Mouse (Mus musculus) ES-Bruce4 (cell line): ENCODE data around the gene Ank3. TPM values are rescaled to one million over a fixed set of nuclear protein-coding genes. Genes with fewer than 3 reads are reported as not detected.

ENCODE experiments used
- H3K27ac ChIP-seq: 2 replicates; pipeline ENCODE4 v1.5.1; 2012; ENCODE audit warnings: low read length, inconsistent platforms; ENCODE audit not compliant: insufficient read depth
- H3K27me3 ChIP-seq: 2 replicates; pipeline ENCODE4 v1.6.1; 2012; ENCODE audit warnings: mild to moderate bottlenecking, low read length, inconsistent platforms; ENCODE audit not compliant: control insufficient read depth, poor library complexity, insufficient read depth, severe bottlenecking
- H3K36me3 ChIP-seq: 2 replicates; pipeline ENCODE4 v1.6.1; 2012; ENCODE audit warnings: inconsistent platforms, mild to moderate bottlenecking, low read length, moderate library complexity; ENCODE audit not compliant: control insufficient read depth, poor library complexity, insufficient read depth, severe bottlenecking
- H3K4me1 ChIP-seq: one replicate; pipeline ENCODE4 v1.8.1; 2011; ENCODE audit warnings: low read length; ENCODE audit not compliant: control insufficient read depth, insufficient read depth
- H3K4me3 ChIP-seq: 2 replicates; pipeline ENCODE4 v1.5.1; 2011; ENCODE audit warnings: low read depth, mild to moderate bottlenecking, low read length
- H3K9ac ChIP-seq: 2 replicates; pipeline ENCODE4 v1.6.1; 2012; ENCODE audit warnings: low read depth, mild to moderate bottlenecking, inconsistent platforms; ENCODE audit not compliant: poor library complexity, severe bottlenecking
- H3K9me3 ChIP-seq: replicated peaks from 2 replicates; pipeline ENCODE4 v1.6.1; 2012; ENCODE audit warnings: mild to moderate bottlenecking, low read length, inconsistent platforms; ENCODE audit not compliant: control insufficient read depth, poor library complexity, insufficient read depth, severe bottlenecking
- CTCF ChIP-seq: IDR thresholded peaks from one replicate; pipeline ENCODE4 v1.8.1; 2011; ENCODE audit warnings: low read depth, low read length
- EP300 ChIP-seq: IDR thresholded peaks from 2 replicates; pipeline ENCODE4 v1.6.1; 2011; ENCODE audit warnings: low read depth, low read length; ENCODE audit not compliant: insufficient read depth
- POLR2A ChIP-seq: IDR thresholded peaks from one replicate; pipeline ENCODE4 v1.8.1; 2011; ENCODE audit warnings: low read length; ENCODE audit not compliant: insufficient read depth
- polyA plus RNA-seq: library from polyadenylated mRNA; stranded (reverse); fragments of >200 nt; gene quantifications from 2 replicates; pipeline ENCODE4 v1.2.4, GENCODE M21; 2011; ENCODE audit warnings: low read depth; ENCODE audit not compliant: missing spikeins, insufficient read depth, insufficient read length

The Ank3 gene
- polyA plus RNA-seq, 1 experiment = 61.0 TPM

GRCm38 (mm10) chr10:69605211-69605610, 206.6 kb downstream of the Ank3 start:
- TF ChIP-seq EP300 (no peak), POLR2A (no peak), CTCF (no peak)
- no peaks in the 10 kb centered on the region for H3K27me3 ChIP-seq
- H3K9me3 ChIP-seq = no peaks in the 10 kb centered on the region
- no peak overlapping the region for H3K4me3 ChIP-seq
- no peaks in the 10 kb centered on the region for H3K4me1 ChIP-seq
- H3K36me3 ChIP-seq = no peaks in the 10 kb centered on the region
- no peak overlapping the region for H3K27ac ChIP-seq
- H3K9ac ChIP-seq = no peak overlapping the region

GRCm38 (mm10) chr10:69607611-69608119, 209.1 kb downstream of the Ank3 start:
- no peaks in the 10 kb centered on the region for H3K27me3 ChIP-seq
- no peak for TF ChIP-seq EP300
- TF ChIP-seq CTCF = no peak
- TF ChIP-seq POLR2A = no peak
- H3K4me1 ChIP-seq = no peaks in the 10 kb centered on the region
- no peak overlapping the region for H3K4me3 ChIP-seq
- no peaks in the 10 kb centered on the region for H3K9me3 ChIP-seq
- H3K9ac ChIP-seq = no peak overlapping the region
- H3K36me3 ChIP-seq = no peaks in the 10 kb centered on the region
- H3K27ac ChIP-seq = no peak overlapping the region

- no peaks in the 10 kb centered on the region for H3K9me3 ChIP-seq
- H3K4me1 ChIP-seq = no peaks in the 10 kb centered on the region
- no peak overlapping the region for H3K27ac ChIP-seq
- H3K36me3 ChIP-seq = no peaks in the 10 kb centered on the region
- no peaks in the 10 kb centered on the region for H3K27me3 ChIP-seq
- no peak overlapping the region for H3K9ac ChIP-seq
- H3K4me3 ChIP-seq = no peak overlapping the region
- TF ChIP-seq CTCF = no peak
- no peak for TF ChIP-seq EP300
- no peak for TF ChIP-seq POLR2A
These were observed 212.7 kb downstream of the Ank3 start for GRCm38 (mm10) chr10:69611314-69611713.

GRCm38 (mm10) chr10:69611839-69612340, 213.3 kb downstream of the Ank3 start:
- no peaks in the 10 kb centered on the region for H3K4me1 ChIP-seq
- TF ChIP-seq EP300 = no peak
- TF ChIP-seq POLR2A = no peak
- no peak for TF ChIP-seq CTCF
- no peak overlapping the region for H3K9ac ChIP-seq
- H3K27ac ChIP-seq = no peak overlapping the region
- no peaks in the 10 kb centered on the region for H3K9me3 ChIP-seq
- no peaks in the 10 kb centered on the region for H3K36me3 ChIP-seq
- H3K27me3 ChIP-seq = no peaks in the 10 kb centered on the region
- H3K4me3 ChIP-seq = no peak overlapping the region

- H3K36me3 ChIP-seq = no peaks in the 10 kb centered on the region
- no peaks in the 10 kb centered on the region for H3K4me1 ChIP-seq
- no peak overlapping the region for H3K9ac ChIP-seq
- H3K4me3 ChIP-seq = no peak overlapping the region
- no peak overlapping the region for H3K27ac ChIP-seq
- H3K27me3 ChIP-seq = no peaks in the 10 kb centered on the region
- TF ChIP-seq POLR2A (no peak), EP300 (no peak), CTCF (no peak)
- no peaks in the 10 kb centered on the region for H3K9me3 ChIP-seq
These were observed 218.4 kb downstream of the Ank3 start for GRCm38 (mm10) chr10:69616953-69617352.

GRCm38 (mm10) chr10:69617537-69618112, 219.1 kb downstream of the Ank3 start:
- TF ChIP-seq CTCF (no peak), POLR2A (no peak), EP300 (no peak)
- Histone ChIP-seq H3K36me3 (no peaks in the 10 kb centered on the region), H3K9ac (no peak overlapping the region)

More at GRCm38 (mm10) chr10:69617537-69618112, 219.1 kb downstream of the Ank3 start:
- Histone ChIP-seq H3K27me3 (no peaks in the 10 kb centered on the region), H3K4me1 (no peaks in the 10 kb centered on the region), H3K27ac (no peak overlapping the region), H3K9me3 (no peaks in the 10 kb centered on the region), H3K4me3 (no peak overlapping the region)
